Mouse (Mus musculus) left cerebral cortex, adult 11 months (tissue): ENCODE data around the gene Zfp617.
"Not testable (repeated sequence)": the region's sequence is repeated elsewhere in the genome, so short reads cannot be mapped to it uniquely, and the experiment has no call there.

Source experiments
- DNase-seq: peaks from one replicate; pipeline ENCODE4 v3.0.0; 2022; ENCODE audit warnings: low spot score

The Zfp617 gene

DNA sequence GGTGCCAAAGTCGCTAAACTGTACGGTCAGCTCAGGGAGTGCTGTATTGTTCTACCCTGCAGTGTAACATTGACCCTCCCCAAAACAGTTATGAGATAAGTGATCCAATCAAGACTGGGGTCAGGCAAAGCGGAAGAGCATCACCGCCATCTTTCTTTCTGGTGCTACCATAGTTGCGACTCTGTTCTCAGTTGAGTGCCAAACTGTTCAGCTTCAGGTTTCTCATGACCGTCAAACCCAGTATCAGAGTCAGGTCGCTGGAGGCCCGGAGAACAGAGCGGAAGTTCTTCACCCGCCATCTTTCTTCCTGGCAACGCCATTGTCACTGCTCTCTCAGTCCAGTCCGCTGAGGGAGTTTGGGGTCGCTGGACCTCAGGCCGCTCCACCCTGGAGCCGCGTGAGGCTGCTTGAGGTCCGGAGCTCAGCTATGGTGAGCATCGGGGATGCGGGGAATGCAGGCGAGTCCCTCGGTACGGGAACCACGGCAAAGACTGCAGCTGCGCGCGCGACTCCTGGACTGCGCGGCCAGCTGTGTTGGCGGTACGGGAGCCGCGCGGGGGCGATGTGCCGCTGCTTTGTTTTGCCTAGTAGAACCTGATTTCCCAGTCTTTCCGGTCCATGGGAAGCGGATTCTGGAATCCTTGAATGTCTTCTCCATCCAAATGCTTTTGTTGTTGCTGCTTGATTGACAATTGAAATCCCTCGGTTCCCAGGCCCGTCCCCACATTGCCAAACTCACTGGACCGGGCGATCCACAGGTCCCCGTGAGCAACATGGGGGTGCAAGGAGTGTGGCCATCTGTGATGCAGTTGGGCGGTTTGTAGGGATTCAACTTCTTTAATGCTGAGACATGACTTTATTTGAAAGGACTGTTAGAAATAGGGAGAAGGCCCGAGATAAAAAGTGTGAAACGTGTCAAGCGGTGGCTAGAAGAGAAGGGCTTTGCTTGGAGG is at the start of gene Zfp617, which contains the start of gene Zfp882:
Zfp617 (plus strand) TSS at position 327 of the 953 bp plus-strand sequence.
Zfp882 (plus strand) TSS at position 300 of the 953 bp plus-strand sequence.
- peak; percentile 84 for DNase-seq

DNA sequence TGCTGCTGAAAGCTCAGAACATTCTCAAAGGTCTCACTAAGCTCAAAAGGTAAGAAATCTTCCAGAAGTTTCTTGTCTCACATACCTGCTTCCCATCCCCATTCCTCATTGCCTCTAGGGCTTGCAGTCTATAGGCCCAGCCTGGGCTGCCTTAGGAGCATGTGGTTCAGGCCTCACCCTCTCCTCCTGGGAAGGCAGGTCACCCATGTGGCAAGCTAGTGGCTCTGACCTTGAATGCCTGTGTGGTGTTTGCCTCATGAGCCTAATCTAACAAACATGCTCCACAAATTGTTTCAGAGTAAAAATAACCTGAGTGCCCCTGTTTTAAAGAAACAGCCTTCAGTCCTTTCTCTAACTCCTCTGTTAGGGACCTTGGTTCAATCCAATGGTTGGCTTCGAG is 46.9 kb upstream of the Zfp617 start:
- not testable (repeated sequence) for DNase-seq

GRCm38 (mm10) chr8:71862038-71862437 is 46.4 kb upstream of the Zfp617 start:
- not testable (repeated sequence) for DNase-seq

GRCm38 (mm10) chr8:71881618-71882274 is 26.7 kb upstream of the Zfp617 start, which contains the start of gene Zfp709:
TSS of gene Zfp709 (plus strand) at chr8:71882019.
- DNase-seq = peak; percentile 59

GRCm38 (mm10) chr8:71900666-71901065 is 7.8 kb upstream of the Zfp617 start:
- DNase-seq = not testable (repeated sequence)

- DNase-seq = not testable (repeated sequence)
Measured at GRCm38 (mm10) chr8:71903084-71903483, 5.4 kb upstream of the Zfp617 start.

DNA sequence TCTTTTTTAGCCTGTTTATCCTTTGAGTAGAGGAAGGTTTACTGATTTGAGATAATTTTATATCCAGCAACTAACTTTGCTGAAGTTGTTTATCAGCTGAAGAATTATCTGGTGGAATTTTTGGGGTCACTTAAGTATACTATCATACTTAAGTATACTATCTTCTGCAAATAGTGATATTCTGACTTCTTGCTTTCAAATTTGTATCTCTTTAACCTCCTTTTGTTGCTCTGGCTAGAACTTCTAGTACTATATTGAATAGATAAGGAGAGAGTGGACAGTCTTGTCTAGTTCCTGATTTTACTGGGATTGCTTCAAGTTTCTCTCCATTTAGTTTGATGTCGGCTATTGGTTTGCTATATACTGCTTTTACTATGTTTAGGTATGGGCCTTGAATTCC is 1.6 kb upstream of the Zfp617 start:
- no peak for DNase-seq

GRCm38 (mm10) chr8:71907798-71908257 is 607 bp upstream of the Zfp617 start:
- no peak for DNase-seq

DNA sequence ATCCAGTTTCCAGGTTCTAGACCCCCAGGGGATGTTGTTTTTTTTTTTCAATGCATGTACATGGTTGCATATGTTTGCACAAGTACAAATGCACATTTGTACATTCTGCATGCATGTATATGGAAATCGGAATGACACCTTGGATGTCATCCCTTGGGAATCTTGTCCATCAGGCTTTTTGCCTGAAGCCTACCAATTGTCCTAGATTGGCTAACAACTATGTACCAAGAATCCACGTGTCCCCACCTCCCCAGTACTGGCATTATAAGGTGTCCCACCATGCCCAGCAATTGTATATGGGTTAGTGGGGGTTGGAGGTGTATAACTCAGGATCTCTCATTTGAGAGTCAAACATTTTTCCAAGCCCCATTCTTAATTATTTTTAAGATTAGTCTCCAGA is 3.9 kb downstream of the Zfp617 start:
- no peak for DNase-seq

DNA sequence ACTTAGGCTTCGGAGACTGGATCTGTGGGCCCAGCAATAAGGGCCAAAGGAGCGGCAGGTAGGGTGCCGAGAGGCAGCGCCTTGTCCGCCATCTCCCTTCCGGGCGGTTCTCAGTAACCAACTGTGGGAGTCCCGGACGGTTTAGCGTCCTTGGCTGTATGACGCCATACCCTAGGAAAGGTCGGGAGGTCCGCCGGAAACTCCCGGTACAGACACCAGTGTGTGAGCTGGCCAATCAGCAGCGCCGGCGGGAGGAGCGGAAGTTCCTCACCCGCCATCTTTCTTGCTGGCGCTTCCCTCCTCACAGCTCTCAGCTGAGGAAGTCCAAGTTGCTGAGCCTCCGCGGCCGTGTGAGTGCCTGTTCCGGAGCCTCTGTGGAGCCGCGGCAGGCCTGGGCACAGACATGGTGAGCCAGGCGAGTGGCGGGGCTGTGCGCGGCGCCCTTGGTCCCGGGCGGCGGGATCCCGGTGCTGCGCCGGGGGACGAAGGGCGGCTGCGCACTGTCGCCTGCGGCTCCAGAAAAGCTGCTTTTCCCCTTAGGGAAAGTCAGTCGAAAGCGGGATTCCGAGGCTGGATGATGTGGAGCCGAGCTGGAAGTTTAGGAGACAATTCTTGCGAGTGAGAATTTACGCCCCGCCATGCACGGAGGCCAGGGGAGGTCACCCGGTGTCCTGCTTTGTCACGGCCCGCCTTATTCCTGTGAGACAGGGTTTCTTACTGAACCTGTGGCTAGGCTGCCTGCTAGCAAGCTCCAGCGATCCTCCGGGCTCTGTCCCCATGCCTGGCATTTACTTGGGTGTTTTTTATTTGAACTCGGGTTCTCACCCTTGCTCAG is 14.3 kb downstream of the Zfp617 start:
- DNase-seq = peak; percentile 93

- DNase-seq = no peak
Measured at GRCm38 (mm10) chr8:71925791-71926190, 17.4 kb downstream of the Zfp617 start.

DNA sequence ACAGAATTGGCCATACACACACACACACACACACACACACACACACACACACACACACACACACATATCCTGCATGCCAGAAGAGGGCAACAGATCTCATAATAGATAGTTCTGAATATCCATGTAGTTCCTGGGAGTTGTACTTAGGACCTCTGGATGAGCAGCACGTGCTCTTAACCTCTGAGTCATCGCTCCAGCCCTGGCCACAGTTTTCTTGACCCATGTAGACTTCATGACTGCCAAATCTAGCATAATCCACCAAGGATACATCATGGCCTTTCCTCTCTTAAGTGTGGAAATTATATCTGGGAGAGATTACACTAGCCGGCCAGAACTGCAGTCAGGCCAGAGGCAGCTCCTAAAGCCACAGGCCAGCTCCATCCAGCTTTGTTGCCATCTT is 18.1 kb downstream of the Zfp617 start:
- DNase-seq = no peak

DNA sequence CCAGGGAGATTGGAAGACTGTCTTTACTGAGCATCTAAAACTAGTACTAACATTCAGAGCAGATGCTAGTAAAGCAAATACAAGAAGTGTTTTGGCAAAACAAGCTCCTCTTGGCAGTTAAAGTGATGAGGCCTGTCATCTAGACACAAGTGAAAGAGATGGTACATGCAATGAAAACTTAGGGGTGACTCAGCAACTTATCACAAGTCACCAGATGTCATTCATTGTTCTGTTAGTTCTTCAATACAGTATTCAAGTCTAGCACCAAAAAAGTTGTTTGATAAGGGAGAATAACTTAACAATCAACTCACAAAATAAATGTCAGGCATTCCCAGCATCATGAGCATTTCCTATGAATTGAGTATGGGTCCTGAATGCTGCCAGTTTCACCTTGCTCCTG is 19.3 kb downstream of the Zfp617 start:
- DNase-seq = no peak

- not testable (repeated sequence) for DNase-seq
Measured at GRCm38 (mm10) chr8:71938037-71938436, 29.6 kb downstream of the Zfp617 start.

GRCm38 (mm10) chr8:71940293-71941208 is 32.1 kb downstream of the Zfp617 start:
- no peak for DNase-seq

- DNase-seq = no peak
Measured at GRCm38 (mm10) chr8:71941776-71942175, 33.3 kb downstream of the Zfp617 start.

DNA sequence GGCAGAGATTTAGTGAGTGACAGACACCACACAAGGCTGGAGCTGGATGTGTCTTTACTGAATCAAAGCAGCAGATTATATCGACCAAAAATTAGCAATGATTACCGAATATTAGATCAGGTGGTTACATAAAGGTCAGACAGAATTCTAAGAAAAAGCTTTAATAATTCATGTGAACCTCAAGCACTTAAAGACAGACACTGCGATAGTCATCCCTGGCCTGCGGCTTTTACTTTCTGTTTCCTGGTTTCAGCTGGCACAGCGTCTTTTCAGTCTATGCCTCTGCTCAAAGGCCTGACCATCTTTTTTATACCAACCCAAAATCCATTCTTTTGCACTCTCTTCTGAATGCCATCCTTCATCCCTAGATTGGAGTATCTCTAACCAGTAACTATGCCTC is 40.2 kb downstream of the Zfp617 start:
- no peak for DNase-seq

DNA sequence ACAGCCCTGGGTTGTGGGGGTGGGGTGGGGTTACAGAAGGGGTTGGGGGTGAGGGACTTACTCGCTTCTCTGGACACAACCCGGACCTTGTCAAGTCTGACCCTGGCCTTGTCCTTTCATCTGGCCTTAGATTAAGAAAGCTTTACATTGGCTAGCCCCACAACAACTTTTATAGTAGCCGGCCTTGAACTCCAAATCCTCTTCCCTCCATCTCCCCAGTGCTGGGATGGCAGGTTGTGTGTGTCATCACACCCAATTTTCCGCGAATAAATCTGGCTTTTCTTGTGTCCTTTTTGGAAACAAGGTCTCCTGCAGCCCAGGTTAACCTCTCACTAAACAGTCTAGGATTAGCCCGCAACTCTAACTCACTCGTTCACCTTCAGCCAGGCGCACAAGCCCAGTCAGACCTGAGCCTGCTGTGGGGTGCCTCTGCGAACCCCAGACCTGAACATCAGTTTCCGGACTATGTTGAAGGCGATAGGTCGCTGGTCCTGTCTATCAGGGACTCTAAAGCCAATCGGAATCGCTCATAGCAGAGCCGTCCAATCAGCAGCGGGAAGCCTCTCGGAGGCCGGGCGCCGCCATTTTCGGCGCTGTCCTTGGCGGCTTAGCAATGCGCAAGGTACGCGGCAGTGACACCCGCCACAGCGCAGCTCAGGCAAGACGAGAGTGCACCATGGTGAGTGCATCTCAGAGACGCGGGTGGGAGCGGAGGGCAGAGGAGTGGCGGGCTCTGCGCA is 42.2 kb downstream of the Zfp617 start, which contains the start of gene Zfp961:
Zfp961 (plus strand) TSS at position 557 of the 740 bp plus-strand sequence.
- DNase-seq = peak; percentile 97

DNA sequence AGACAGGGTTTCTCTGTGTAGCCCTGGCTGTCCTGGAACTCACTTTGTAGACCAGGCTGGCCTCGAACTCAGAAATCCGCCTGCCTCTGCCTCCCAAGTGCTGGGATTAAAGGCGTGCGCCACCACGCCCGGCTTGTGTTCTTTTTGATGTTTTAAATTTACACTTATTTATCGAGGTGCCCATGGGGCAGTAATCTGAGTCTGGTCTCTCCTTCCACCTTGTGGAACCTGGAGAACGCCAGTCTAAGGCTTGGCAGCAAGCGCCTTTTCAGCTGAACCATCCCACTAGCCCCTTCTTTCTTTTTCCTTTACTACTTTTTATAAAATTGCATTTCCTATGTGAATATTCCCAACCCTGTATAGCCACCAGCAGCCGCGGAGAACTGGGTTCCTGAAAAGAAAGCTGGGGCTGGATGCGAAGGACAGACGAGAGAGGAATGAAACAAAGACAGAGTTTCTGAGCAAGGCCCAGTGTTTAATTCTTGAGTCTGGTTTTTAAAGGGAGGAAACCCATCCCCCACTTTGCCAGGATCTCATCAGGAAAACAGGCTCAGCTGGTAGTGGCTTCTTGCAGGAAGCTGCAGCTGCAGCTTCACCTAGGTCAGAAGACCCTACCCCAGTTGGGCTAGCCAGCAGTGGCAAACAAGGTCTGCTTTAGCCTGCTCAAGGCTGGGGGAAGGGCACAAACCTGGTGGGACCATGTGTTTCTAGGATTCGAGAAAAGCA is 43.2 kb downstream of the Zfp617 start:
- no peak for DNase-seq
